Mouse (Mus musculus) cerebellum, adult 9-11 months (tissue): ENCODE measurements around the gene Omt2b.

ENCODE experiments used
- DNase-seq: peaks from one replicate; pipeline ENCODE4 v3.0.0; 2022

Gene Omt2b

GRCm38 (mm10) chr9:78354665-78355578 is 27.5 kb downstream of the Omt2b start:
- no peak for DNase-seq

DNA sequence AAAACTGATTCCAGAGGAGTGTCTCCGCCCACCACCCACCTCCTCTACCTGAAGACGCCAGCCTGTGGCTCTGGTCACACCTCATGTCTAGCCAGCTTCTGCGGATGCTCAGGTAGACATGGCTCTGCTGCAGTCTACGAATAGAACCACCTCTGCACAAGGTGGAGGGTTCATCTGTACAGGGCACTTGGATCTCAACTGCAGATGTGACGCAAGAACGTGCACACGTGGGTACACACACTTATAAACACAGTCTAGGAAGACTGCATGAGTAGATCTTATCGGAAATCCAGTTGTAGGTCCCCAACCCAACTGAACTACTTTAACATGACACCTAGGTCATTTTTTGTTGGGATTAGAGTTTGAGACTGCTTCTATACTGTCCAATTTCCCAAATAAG is 28.2 kb downstream of the Omt2b start, which contains the start of gene Gsta2:
TSS of gene Gsta2 (minus strand) at position 178 of the 400 bp plus-strand sequence.
- no peak for DNase-seq

- peak; percentile 17 for DNase-seq
Measured at GRCm38 (mm10) chr9:78358053-78358452, 30.7 kb downstream of the Omt2b start.

DNA sequence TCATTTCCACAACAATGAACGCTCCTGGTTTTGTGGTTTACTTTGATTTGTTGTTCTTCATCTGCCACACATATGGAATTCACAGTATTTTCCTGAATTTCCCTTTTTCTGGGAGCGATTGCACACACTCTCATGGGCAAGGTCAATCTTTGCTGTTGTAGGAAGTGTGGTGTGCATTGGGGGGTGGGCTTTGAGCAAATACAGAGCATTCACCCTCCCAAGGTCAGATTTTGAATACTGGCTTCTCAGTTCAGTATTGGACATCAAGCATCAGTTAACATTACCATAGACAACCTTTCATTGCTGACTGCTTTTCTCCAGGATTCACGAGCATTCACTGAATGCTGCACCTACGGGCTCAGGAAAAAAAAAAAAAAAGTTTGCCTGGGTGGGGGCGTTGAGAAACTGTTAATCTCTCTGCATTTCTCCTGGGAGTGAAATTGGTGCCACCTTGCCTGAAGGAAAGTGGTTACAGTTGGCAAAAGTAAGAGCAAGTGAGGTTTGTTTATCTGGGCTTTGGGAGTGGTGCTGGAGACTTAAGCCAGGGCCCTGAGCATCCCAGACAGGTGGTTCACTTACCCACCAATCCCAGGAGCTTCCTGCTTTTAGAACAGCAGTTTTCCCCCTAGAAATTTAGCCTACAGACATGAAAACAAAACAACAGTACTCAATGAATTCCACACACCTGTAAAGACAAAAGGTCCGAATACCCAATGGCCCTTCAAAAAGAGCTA is 32.5 kb downstream of the Omt2b start:
- DNase-seq, result no peak

- DNase-seq, result no peak
Measured at GRCm38 (mm10) chr9:78360484-78360872, 33.1 kb downstream of the Omt2b start.

- DNase-seq, result no peak
Measured at GRCm38 (mm10) chr9:78363374-78363773, 36.0 kb downstream of the Omt2b start.

DNA sequence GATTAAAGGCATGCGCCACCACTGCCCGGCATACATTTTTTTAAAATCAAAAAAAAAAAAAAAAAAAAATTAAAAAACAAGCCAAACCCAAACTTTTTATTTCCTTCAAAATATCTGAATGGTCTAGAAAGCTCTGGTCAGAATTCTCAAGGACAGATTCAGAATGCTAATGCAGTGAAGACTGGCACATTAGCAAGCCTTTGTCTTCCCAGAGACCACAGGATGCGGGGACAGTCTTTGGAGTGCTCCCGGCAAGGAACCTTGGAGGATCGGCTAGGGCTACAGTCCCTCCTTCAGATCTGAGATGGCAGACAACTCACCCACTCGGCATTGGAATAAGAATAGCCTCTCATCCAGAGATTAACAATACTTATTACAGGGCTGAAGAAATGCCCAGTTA is 37.3 kb downstream of the Omt2b start:
- no peak for DNase-seq

- DNase-seq, result no peak
Measured at GRCm38 (mm10) chr9:78365850-78366544, 38.6 kb downstream of the Omt2b start.

- peak; percentile 1 for DNase-seq
Measured at GRCm38 (mm10) chr9:78367959-78368358, 40.6 kb downstream of the Omt2b start, which contains the start of gene Dppa5a. Gene Dppa5a (minus strand): TSS chr9:78368177.

DNA sequence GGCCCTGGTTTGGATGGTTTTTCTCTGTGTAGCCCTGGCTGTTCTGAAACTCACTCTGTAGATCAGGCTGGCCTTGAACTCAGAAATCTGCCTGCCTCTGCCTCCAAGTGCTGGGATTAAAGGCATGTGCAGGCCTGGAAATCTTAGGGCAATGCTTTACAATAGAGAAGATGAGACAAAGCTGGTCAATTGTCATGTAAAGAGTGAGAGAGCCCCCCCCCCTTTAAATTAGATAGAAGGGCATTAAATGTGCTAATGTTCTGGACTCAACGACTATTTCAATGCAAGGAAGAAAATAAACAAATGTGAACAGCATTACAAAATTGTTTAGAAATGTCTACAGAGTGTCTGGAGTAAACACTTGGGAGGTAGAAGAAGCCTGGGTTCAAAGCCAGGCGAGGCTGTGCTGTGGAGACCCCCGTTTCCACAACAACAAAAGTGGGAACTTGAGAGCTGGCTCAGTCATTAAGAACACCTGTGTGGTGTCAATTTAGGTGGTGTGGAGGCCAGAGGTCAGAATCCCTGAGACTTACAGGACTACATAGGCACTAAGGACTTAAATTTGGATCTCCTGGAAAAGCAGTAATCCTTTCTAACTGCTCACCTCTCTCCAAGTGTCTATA is 41.4 kb downstream of the Omt2b start:
- no peak for DNase-seq

- DNase-seq, result no peak
Measured at GRCm38 (mm10) chr9:78369349-78369748, 42.0 kb downstream of the Omt2b start.

GRCm38 (mm10) chr9:78369786-78370185 is 42.4 kb downstream of the Omt2b start:
- no peak for DNase-seq

- no peak for DNase-seq
Measured at GRCm38 (mm10) chr9:78371441-78371840, 44.1 kb downstream of the Omt2b start.

DNA sequence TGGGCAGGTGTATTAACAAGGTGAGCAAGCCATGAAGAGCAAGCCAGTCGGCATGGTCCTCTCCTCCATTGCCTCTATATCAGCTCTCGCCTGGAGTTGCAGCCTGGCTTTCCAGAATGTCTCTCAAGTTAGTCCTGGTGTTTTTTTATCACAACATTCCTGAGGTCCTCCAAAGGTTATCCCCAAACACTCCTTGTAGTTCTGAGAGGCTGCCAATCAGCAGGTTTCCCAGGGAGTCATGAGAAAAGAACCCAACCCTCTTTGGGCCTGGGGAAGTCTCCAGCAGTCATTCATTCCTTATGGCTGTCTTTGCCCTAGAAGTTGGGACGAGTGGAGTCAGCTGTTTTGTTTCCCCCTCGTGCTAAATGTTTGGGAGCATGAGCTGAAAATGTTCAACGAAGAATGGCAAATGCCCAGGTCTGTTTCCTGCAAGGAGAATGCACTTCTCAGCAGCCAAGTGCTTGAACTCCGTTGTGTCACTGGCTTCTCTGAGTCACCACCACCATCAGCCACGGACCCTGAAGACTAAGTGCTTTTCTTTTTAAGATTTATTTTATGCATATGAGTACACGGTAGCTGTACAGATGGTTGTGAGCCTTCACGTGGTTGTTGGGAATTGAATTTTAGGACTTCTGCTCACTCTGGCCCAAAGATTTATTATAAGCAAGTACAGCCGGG is 45.6 kb downstream of the Omt2b start:
- no peak for DNase-seq

DNA sequence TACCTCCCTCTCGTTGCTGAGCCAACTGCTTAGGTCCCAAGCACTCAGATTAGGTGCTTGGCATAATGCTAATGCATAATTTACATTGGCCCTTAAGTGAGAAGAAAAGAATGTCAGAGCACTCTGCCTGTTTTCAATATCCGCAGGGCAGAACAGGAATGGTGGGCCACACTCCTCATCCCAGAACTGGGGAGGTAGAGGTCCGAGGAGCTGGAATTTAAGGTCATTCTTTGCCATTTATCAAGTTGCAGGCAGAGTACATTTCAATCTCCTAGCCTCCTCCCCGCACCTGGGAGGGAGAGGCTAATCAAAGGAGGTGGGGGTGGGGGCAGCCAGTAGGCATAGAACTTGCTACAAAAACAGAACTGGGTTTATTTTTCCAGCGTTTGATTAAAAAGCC is 47.0 kb downstream of the Omt2b start:
- no peak for DNase-seq

- DNase-seq, result no peak
Measured at GRCm38 (mm10) chr9:78374885-78375389, 47.5 kb downstream of the Omt2b start.

DNA sequence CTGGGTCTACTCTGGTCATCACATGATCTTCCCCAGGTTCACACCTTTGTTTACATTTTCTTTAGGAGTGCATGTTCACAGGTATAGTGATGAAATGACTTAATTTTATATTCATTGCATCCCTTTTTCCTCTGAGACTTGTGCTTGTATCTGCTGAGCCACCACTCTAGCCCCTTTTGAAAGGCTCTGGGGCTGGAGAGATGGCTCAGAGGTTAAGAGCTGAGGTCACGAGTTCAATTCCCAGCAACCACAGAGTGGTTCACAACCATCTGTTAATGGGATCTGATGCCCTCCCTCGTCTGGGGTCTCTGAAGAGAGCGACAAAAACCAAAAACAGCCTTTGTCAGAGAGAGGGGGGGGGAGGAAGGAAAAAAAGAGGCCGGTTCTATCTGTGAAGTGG is 48.1 kb downstream of the Omt2b start:
- no peak for DNase-seq

DNA sequence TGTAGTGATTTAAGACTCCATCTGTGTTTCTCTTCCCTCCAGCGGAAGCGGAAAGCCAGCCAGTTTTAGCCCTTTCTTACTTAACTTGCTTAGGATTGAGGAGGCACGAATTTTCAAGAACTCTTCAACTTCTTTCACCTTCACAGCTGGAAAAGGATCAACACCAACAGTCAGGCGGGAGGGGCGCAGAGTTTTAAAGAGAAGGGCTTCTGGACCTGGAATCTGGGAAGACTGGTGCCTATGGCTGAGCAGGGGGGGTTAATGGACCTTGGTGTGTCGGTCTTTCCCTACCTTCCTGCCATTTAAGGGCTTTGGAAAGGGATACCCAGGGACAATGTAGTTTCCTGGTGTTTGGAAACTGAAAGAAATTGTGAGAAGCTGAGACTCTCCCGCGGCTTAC is 50.2 kb downstream of the Omt2b start:
- no peak for DNase-seq

DNA sequence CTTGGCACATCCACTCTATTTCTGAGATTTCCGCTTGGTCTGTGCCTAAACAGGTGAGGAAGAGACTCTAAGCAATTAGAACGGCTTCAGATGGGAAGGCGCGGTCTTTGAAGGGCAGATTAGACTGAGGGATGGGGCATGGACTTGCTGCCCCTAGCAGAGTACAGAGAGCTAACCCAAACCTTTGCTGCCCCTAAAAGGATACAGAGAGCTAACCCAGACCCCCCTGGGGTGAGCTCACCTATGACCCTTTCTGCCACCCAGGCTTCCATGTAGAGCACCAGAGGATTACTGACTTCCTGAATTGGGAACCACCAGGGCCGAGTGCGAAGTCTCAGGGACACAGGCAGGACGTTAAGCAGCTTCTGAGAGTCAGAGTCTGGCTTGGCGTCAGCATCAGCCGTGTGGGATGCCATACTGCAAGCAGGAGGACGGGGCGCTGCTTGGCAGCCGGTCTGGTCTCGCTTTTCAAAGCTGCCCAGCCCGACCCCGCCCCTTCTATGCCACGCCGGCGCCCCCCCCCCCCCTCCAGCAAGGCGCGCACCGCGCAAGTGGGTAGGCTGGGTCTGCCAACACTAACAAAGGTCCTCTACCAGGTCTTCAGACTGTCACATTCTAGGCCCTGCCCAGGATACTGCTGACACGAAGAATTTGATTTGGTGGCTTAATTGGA is 50.9 kb downstream of the Omt2b start, which contains the start of gene Ooep:
TSS of gene Ooep (minus strand) at position 613 of the 673 bp plus-strand sequence.
- DNase-seq, result no peak
